Mouse (Mus musculus): Measurements from ENCODE around the gene Primpol. TPM values are rescaled to one million over a fixed set of nuclear protein-coding genes. Genes with fewer than 3 reads are reported as not detected.
"Not testable (repeated sequence)": the region's sequence is repeated elsewhere in the genome, so short reads cannot be mapped to it uniquely, and the experiment has no call there.

Primpol gene
- total and polyA plus RNA-seq, 3 experiments = 7.1 to 11.6 TPM; not detected in 1

- TF ChIP-seq KAT2A (conservative IDR thresholded peaks at IDR 0.05; ENCODE audit: low read depth, low read length) = peak; percentile 49; the same call in 1 of the 2 replicates
- 0 out of 2 replicates have a peak, but pooled peaks have one; percentile 47 for TF ChIP-seq ZNF384 (IDR thresholded peaks at IDR 0.05; ENCODE audit: low read depth, low read length)
These were observed 29.1 kb downstream of the Primpol start (continued) for GRCm38 (mm10) chr8:46587911-46588310.

DNA sequence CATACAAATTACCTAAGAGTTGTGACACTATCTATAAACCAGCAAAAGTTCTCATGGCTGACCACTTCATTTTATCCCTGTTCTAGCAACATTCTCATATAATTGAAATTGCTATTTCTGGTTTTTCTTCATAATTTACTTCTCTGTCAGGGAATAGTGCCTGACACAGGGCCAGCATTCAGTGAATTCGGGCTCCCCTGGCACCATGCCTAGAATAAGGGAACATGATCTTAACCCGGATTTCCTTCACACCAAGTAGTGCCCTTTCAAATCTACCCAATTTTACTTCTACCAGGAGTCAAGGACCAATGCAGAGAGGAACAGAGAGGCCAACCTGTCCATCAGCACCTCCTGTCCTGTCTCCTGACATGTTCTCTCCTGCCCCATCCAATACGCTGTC, 31.4 kb downstream of the Primpol start:
- H3K27me3 ChIP-seq (ENCODE audit: control insufficient read depth in 1 of 2, insufficient read depth in 2 of 2, low read length in 2 of 2) = no peaks in the 10 kb centered on the region
- H3K4me1 ChIP-seq (ENCODE audit: control insufficient read depth in 1 of 2, insufficient read depth in 2 of 2, low read length in 2 of 2) = peaks cover 12 to 34% of the 10 kb centered on the region in 2 experiments
- no peaks in the 10 kb centered on the region for H3K9me3 ChIP-seq (replicated peaks; ENCODE audit: insufficient read depth, low read length)
- H3K79me2 ChIP-seq (ENCODE audit: control insufficient read depth, insufficient read depth, low read length, poor library complexity) = no peaks in the 10 kb centered on the region
- H3K27ac ChIP-seq (ENCODE audit: control insufficient read depth, low read depth, low read length) = peak overlapping the region; percentile 13; the same call in 1 of the 2 replicates
- no peak for TF ChIP-seq MAX (IDR thresholded peaks at IDR 0.05; ENCODE audit: low read length)
- no peak for TF ChIP-seq ZC3H11A (IDR thresholded peaks at IDR 0.05; ENCODE audit: low read depth, low read length)
- H3K4me3 ChIP-seq (ENCODE audit: control insufficient read depth in 1 of 2, insufficient read depth in 1 of 2, low read depth in 2 of 2, low read length in 2 of 2) = no peak overlapping the region
- H3K36me3 ChIP-seq (ENCODE audit: control insufficient read depth in 1 of 2, insufficient read depth in 2 of 2, low read length in 2 of 2) = peaks cover 3 to 44% of the 10 kb centered on the region in 2 experiments
- H3K9ac ChIP-seq (ENCODE audit: control insufficient read depth, low read depth, low read length, poor library complexity, severe bottlenecking) = 0 out of 2 replicates have a peak overlapping the region, but pooled peaks have one; percentile 0
- peak; percentile 64 for DNase-seq (ENCODE audit: low read depth, low spot score)

DNA sequence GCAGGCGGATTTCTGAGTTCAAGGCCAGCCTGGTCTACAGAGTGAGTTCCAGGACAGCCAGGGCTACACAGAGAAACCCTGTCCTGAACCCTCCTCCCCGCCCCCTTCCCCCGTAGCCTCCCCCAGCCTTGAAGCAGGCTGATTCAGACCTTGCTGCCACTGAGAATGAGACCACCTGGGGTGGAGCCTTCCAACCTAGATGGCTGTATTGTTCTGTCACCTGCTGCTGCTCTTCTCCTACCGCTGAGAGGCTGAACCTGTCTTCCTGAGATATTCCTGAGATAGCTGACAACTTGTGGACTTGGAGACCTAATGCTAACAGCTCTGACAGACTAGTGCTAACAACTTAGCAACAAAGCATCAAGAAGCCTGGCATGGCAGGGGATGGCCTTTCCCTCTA, 32.7 kb downstream of the Primpol start:
- not testable (repeated sequence) for H3K9ac ChIP-seq (ENCODE audit: control insufficient read depth, low read depth, low read length, poor library complexity, severe bottlenecking); DNase-seq (ENCODE audit: low read depth, low spot score); H3K9me3 ChIP-seq (replicated peaks; ENCODE audit: insufficient read depth, low read length); H3K4me3 ChIP-seq (ENCODE audit: control insufficient read depth in 1 of 2, insufficient read depth in 1 of 2, low read depth in 2 of 2, low read length in 2 of 2); H3K79me2 ChIP-seq (ENCODE audit: control insufficient read depth, insufficient read depth, low read length, poor library complexity); H3K27me3 ChIP-seq (ENCODE audit: control insufficient read depth in 1 of 2, insufficient read depth in 2 of 2, low read length in 2 of 2); H3K27ac ChIP-seq (ENCODE audit: control insufficient read depth, low read depth, low read length)
- peaks cover 11 to 28% of the 10 kb centered on the region in 2 experiments for H3K4me1 ChIP-seq (ENCODE audit: control insufficient read depth in 1 of 2, insufficient read depth in 2 of 2, low read length in 2 of 2)
- H3K36me3 ChIP-seq (ENCODE audit: control insufficient read depth in 1 of 2, insufficient read depth in 2 of 2, low read length in 2 of 2) = peaks cover 5 to 34% of the 10 kb centered on the region in 2 experiments

- H3K79me2 ChIP-seq (ENCODE audit: control insufficient read depth, insufficient read depth, low read length, poor library complexity) = no peaks in the 10 kb centered on the region
- H3K9ac ChIP-seq (ENCODE audit: control insufficient read depth, low read depth, low read length, poor library complexity, severe bottlenecking) = no peak overlapping the region
- H3K27ac ChIP-seq (ENCODE audit: control insufficient read depth, low read depth, low read length) = no peak overlapping the region
- no peak for TF ChIP-seq NELFE (IDR thresholded peaks at IDR 0.05; ENCODE audit: low read depth, low read length)
- TF ChIP-seq MAX (IDR thresholded peaks at IDR 0.05; ENCODE audit: low read length) = no peak
- TF ChIP-seq RCOR1 (IDR thresholded peaks at IDR 0.05; ENCODE audit: low read depth, low read length) = no peak
- TF ChIP-seq CTCF (IDR thresholded peaks at IDR 0.05 in 2 of 3, conservative IDR thresholded peaks at IDR 0.05 in 1 of 3; ENCODE audit: control insufficient read depth in 1 of 3, insufficient read depth in 1 of 3, low read depth in 2 of 3, low read length in 3 of 3, poor library complexity in 1 of 3, severe bottlenecking in 1 of 3) = no peak
- TF ChIP-seq UBTF (IDR thresholded peaks at IDR 0.05; ENCODE audit: borderline replicate concordance, insufficient read depth, low read depth, low read length) = no peak
- no peaks in the 10 kb centered on the region for H3K9me3 ChIP-seq (replicated peaks; ENCODE audit: insufficient read depth, low read length)
- no peaks in the 10 kb centered on the region for H3K27me3 ChIP-seq (ENCODE audit: control insufficient read depth in 1 of 2, insufficient read depth in 2 of 2, low read length in 2 of 2)
- no peak for DNase-seq (ENCODE audit: low read depth, low spot score)
- H3K36me3 ChIP-seq (ENCODE audit: control insufficient read depth in 1 of 2, insufficient read depth in 2 of 2, low read length in 2 of 2) = peaks cover 2 to 26% of the 10 kb centered on the region in 2 experiments; a peak in 3 of 4 replicates
- H3K4me1 ChIP-seq (ENCODE audit: control insufficient read depth in 1 of 2, insufficient read depth in 2 of 2, low read length in 2 of 2) = no peaks in the 10 kb centered on the region
- no peak overlapping the region for H3K4me3 ChIP-seq (ENCODE audit: control insufficient read depth in 1 of 2, insufficient read depth in 1 of 2, low read depth in 2 of 2, low read length in 2 of 2)
These were observed 38.2 kb downstream of the Primpol start for GRCm38 (mm10) chr8:46578794-46579193.
